Mouse (Mus musculus) Muller cell, postnatal 12 days (primary cell): ENCODE measurements around the gene Nol12.
A peak's percentile ranks its signal among the peaks of the same experiment; 100 is the strongest.

ENCODE experiments used
- DNase-seq: peaks from one replicate; pipeline ENCODE4 v3.0.0-alpha.2; 2015; ENCODE audit errors: inconsistent ontology term

Gene Nol12

DNA sequence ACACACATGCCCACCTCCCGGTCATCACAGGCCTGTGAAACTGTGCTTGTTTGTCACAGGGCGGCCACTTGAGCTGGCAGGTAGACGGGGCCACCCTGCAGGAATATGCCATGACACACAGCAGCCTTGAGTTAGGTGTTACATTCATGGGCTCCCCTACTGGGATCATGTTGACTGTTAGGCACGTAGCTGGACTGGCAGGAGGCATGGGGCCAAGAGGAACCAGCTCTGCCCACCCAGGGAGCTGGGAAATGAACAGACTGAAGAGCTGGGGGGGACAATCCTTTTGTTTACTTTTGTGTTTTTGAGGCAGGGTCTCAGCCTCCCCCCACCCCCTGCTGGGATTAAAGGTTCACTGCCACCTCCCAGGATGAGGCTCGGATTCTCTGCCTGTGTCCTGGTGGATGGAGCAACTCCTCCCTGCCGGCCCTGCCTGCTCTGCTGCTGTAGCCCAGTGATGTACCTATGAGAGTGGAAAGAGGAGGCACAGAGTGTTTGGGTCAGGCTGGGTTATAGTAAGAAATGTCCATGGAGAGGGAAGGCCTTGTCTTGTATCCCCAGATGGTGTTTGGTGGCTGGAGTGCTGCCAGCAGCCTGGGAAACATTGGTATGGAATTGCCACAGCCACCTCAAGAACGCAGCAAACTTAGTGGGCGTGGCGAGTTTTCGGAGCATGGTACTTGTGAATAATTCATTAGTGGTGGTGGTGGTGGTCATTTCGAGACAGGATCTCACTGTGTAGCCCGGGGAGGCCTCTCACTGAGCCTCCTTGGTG is 18.5 kb upstream of the Nol12 start:
- peak; percentile 58 for DNase-seq

DNA sequence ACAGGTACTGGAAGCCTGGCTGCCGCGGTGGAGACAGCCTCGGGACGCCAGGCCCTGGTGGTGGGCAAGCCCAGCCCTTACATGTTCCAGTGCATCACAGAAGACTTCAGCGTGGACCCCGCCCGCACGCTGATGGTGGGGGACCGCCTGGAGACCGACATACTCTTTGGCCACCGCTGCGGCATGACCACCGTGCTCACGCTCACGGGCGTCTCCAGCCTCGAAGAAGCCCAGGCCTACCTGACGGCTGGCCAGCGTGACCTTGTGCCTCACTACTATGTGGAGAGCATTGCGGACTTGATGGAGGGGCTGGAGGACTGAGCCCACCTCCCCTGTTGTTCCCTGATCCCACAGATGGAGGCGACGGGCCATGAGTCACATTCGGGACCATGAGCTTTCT is 16.6 kb upstream of the Nol12 start:
- DNase-seq: no peak

DNA sequence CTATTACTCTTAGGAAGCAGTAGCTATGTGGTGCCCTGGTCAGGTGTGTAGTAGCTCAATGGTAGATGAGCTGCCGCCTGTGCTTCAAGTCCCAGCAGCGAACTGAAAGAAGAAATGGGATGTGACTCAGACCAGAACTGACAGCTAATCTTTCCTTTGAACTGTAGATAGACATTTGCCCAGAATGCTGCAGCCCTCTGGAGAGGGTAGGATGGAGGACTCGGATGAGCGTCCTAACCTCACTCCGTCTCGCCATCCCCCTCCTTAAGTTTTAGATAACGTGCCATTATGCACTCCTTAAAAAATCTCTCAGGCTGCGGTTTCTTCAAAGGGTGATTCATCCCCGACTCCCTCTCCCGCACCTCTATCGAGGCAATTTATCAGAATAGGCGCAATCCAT is 14.8 kb upstream of the Nol12 start:
- no peak for DNase-seq

DNA sequence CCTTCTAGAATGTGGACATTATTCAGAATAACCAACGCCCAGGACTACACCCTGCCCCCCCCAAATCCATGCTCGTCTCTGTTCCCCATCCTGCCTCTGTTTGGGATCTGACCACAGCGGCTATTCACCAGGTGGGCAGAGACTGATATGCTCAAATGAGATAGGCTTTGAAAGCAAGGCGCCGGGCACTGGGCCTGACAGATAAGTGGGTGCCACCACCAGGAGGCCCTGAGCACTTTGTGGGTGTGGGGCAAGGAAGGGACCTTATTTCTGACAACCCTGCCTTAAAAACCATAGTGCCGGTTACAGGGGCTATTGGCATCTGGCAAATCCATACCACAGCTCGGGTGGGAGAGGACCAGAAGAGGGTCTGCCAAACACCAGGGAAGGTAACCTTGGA is 12.0 kb upstream of the Nol12 start:
- no peak for DNase-seq

DNA sequence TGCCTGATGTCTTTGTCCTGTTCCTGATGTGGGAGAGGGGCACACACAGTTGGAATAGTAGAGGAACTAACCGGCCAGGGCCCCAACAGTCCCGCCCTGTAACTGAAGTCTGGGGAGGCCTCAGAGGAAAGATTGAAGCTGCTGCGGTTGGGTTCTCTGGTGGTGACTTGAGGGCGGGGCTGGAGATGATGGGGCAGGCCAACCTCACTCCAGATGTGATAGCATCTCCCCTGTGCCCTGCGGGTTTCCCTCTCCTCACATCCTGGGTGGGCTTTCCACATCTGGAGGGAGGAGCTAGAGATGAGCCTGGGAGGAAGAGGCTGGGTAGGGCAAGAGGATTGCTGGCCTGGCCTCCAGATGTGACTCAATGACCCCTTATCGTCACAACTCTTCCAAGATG is 11.1 kb upstream of the Nol12 start:
- DNase-seq: no peak

DNA sequence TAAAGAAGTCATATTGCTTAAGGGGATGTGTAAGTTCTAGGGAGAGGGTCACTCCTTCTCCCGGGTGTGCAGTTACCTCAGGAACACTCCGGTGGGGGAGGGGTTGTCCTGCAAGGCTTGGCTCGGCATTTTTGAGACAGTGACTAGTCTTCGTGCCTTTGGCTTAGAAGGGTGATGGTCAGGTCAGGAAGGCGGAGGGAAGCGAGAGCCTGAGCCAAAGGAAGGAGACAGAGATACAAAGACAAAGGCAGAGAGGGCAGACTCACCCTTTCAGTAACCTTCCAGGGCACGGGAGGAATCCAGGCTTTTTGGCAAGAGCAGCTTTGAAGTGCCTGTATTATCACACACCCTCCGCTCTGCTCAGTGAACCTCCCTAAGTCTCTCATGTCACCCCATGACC is 9.6 kb upstream of the Nol12 start:
- DNase-seq: peak; percentile 43

DNA sequence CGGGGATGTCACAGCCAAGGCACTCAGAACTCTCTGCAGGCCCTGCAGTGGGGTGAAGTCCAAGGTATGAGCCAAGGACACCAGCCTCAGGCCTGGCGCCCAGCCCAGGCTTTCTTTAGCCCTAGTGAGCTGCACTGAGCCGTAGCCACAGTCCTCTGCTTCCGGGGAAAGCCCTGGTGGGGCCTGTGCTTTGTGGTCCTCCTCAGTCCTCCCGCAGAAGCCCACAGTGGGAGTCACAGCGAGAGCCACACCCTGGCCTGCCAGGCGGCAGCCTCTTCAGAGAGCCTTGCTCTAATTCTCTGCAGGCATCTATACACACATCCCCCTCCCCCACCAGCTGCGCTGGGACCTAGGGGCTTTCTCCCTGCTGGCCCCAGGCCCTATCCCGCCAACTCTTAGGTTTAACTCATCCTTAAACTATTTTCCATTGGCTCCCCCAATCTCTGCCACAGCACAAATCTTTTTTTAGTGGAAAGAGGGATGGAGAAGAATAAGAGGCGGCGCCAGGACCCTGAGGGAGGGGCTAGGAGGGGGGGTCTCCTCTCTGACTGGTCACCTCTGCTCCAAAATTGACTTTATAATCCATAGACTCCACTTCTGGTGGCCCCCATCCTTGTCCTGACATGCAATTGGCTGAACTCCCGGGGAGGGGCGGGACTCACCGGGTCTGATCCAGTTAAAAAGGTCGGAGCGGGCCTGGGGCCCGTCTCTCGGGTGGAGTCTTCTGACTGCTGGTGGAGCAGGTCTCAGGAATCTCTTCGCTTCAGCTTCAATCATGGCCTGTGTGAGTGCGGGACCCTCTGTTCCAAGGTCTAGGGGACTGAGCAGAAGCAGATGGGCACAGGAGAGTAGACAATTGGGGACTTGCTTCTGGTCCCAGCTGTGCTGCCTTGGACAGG is 8.5 kb upstream of the Nol12 start, which contains the start of gene Lgals1:
Gene Lgals1, plus strand, starts transcription at position 705 of the 899 bp plus-strand sequence.
- peak; percentile 98 for DNase-seq

DNA sequence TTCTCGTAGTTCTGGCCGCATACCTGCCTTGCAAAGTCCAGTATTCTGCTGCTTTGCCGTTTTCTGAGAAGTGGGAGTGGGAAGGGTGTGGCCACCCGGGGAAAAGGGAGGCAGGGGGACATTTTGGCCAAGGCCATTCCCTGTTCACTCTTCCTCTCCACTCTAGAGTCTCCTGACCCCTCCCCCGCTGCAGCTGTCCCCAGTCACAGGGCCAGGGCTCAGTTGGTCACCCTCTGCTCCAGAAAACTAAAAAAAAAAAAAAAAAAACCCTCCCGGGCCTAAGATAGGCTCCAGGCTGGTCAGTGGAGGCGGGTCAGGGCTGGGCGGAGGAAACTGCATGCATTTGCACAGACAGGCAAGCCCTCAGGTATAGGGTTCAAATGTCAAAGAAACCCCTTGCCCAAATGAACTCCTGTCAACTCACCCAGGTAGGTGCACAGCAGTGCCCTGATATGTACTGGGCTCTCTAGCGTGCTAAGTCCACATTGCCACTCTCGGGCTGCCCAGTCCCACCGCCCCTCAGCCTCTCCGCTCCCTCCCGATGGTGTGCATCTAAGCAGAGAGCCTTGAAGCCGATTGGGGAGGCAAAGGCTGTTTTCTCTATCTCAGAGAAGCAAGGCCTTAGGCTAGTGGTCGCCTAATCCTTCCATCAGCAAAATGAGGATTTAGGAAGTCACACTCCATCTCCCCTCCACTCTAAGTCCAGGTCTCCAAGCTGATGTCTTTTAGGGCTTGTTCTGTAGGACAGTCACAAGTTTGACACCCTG is 7.5 kb upstream of the Nol12 start:
- DNase-seq: peak; percentile 60

DNA sequence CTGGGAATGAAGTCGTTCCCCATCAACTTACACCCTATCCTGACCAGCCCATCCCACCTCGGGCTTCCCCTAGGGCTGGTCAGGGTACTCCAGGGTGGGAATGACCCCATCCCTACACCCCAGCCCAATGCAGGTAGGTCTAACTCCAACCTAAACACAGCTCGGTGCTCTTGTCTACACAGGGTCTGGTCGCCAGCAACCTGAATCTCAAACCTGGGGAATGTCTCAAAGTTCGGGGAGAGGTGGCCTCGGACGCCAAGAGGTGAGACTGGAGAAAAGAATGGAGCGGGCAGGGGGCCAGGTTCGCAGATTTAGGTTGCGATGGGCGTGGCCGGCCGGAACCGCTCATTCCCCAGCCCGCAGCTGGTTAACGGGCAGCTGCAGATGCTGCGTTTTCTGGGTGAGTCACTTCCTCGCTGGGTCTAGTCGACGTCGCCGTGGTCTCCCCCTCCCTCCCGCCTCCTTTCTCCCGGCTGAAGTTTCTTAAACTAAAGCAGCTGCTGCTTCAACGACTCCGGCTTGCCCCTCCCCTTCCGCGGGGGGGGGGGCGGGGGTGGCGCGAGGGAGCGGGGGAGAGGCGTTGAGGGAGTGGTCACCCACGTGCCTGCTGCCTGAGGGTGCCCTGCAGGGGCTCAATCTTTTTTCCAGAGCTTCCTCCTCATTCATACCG is 6.8 kb upstream of the Nol12 start:
- DNase-seq: peak; percentile 87

DNA sequence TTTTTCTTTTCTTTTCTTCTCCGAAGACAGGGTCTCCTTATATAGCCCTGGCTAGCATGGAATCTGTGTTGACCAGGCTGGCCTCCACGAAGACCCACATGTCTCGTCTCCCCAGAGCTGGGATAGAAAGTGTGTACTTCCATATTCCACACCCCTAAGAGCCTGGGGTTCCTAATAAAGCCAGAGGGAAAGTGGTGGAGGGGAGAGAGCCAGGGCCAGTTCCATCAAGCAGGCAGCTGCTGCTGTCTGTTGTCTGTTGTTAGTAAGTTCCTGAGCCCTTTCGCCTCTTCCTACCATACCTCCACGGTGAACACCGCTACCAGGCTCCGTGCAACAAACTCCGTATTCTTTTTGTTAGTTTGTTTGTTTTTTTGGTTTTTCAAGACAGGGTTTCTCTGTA is 6.2 kb upstream of the Nol12 start:
- peak; percentile 27 for DNase-seq

DNA sequence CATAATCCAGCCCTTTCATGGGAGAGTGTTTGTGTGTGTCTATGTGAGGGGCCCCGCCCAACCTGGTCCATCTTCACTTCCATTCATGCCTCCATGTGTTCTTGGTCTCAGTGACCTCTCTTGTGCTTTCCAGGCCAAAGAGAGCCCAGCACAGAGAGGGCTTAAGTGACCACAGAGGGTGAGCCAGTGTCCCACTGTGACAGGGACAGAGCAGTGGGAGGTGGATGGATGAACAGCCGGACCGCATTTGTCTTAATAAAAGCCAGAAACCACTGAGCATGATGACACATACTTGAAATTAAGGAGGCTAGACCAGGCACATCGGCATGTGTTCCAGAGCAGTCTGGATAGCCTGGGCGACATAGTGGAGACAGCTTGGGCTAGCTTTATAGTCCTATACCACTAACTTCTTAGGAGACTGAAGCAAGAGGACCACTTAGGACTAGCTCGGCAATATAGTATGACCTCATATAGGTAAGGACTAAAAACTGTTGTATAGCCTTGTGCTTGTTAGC is 4.5 kb upstream of the Nol12 start:
- no peak for DNase-seq

DNA sequence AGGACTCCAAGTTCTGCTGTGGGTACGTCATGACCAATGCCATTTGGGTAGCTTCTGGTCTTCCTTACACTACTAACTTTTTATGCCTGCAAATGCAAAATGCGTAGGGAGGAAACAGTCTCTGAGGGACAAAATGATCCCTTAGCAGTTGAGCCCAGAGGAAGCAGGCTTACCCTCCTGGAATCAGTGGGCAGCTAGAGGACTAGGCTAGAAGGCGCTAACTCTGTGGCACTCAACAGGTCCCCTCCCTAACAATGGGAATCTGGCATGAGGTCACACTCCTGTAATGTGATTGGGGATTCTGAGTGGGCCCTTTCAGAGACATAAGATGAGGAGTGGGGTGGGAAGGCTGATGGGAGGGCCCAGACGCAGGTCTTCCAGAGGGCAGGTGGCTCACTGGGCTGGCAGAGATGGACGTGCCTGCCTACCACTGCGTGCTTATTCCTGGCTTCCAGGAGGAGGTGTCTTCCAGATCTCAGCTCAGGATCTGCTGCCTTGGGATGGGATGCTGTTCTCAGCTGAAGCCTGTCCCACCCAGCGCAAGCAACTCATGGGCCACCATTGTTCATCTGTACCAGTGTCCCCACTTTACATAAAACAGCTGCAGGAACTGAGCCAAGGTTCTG is 3.8 kb upstream of the Nol12 start:
- no peak for DNase-seq

DNA sequence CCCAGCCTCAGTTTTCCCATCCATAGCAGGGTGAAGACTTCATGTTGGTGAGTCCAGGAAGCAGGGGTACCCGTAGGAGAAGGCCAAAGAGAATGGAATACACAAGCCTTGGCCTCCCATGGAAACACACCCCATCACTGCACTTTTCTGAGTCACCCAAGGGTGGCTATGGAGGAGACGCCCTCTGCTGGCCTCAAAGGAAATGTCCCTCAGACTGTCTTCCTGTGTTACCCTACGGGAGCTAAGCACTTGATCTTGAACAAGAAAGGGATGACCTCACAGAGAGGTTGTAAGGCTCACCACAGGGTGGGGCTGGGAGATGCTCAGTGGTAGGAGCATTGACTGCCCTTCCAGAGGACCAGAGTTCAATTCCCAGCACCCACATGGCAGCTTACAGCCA is 3.2 kb upstream of the Nol12 start:
- DNase-seq: peak; percentile 58

DNA sequence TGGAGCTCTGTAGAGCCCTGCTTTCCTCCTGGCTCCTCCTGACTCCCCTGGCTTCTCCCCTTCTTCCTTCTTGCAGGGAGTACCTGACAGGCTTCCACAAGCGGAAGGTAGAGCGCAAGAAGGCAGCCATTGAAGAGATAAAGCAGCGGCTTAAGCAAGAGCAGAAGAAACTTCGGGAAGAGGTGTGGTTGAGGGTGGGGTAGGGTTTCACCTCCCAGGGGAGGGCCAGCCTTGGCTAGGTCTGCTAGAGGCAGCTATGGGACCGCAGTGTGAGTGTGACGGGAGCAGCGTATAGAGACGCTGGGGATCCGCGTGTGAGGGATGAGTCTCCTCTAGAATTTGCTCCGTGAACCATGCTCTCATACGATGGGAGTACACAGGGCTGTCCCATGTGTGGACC is 1.7 kb downstream of the Nol12 start:
- no peak for DNase-seq

DNA sequence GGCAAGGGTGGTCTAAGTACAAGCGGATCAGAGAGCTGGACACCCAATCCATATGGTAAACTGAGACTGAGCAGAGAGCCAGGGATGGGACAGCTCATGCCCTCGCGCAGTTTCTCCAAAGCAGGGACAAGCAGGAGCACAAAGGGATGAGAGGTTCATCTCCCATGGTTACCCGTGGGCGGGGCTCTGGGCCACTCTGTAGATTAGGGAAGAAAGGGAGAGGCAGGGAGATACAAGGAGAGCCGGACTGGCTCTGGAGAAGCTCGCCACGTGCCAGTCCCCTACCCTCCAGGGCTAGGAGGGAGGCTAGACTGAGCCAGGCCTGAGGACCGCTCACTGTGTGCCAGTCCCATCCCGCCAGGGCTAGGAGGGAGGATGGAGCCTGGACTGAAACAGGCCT is 2.6 kb downstream of the Nol12 start:
- DNase-seq: no peak

DNA sequence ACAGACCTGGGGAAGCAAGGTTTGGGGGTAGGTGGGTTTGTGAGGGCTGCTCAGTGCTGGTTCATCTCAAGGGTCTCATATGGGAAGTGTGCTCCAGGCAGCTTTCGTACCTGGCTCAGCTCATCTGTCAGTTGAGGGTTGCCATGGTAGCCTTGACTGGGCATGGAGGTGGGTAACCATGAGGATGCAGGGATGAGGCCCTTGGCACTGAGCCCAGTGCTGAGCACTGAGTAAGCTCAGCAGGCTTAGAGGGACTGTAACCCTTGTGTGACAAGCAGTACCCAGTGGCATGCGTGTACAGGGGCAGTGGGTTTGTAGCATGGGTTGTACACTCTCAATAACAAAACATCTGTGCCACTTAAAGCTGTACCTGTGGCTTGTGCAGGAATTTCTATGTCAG is 3.2 kb downstream of the Nol12 start:
- DNase-seq: no peak

DNA sequence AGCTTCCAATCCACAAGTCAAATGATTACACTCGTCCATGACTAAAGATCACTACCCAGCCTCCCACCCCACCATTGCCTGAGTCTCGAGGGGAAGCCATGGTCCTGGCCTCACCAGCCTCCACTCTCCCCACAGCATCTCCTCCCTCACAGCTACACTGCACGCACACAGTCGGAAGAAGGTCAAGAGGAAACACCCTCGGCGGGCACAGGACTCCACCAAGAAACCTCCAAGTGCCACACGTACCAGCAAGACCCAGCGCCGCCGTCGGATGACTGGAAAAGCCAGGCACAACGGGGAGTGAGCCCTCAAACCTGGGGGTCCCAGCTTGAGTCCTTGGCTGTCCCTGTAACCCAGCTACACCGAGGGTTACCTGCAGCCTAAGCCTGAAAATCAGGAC is 5.6 kb downstream of the Nol12 start:
- DNase-seq: no peak

DNA sequence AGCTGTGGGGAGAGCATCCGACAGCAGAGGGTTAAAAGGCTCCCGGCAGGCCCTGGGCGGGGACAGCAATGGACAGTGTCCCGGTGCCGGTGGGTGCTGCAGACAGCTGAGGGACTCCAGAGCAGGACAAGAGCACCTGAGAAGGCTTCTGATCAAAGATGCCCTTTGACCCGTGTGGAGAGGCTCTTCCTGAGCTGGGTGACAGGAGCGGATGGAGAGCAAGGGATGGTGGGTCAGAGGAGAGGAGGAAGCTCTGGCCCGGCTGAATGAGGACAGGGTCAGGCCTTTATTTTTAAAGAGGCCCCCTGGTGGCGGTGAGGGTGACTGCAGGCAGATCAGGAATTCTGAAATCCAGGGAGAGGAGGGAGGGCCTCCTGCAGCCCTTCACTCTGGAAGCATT is 7.9 kb downstream of the Nol12 start:
- peak; percentile 90 for DNase-seq

DNA sequence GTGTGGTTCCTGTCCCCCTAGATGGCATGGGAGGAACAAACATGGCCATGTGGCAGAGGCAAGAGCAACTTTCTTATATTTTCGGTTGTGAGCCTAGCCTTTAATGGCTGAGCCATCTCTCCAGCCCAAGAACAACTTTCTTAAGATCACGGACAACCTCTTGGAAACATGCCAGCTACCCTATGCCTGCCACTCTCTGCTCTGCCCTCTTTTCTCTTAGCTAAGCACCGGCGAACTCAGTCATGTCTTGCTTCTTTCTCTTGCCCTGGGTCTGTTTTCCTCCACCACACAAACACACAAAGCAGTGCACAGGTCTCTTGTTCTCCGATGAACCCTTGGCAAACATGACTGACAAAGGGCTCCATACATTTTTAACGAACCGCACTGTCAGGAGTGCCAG is 11.5 kb downstream of the Nol12 start:
- no peak for DNase-seq

DNA sequence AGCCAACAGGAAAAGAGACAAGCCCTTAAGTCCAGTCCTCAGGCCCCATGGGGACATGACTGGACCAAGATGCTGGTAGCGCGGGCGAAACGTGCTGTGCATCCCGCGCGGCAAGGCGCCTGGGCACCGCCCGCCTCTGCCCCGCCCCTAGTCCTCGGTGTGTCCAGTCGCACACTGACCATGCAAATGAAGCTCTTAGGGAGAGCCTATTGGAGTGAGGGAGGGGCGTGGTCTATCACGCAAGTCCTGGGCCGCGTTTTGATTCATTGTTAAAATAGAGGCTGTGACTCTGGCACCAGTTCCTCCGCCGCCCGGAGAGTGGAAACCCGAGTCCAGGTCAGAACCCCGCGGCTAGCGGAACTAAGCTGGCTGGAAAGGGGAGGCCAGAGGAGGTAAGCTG is 12.9 kb downstream of the Nol12 start, which contains the start of gene Triobp:
Gene Triobp, plus strand, starts transcription at position 68 of the 400 bp plus-strand sequence.
- peak; percentile 95 for DNase-seq
